Mouse (Mus musculus) liver, adult 2 months (tissue): Measurements from ENCODE around the gene Slc24a1. TPM values are rescaled to one million over a fixed set of nuclear protein-coding genes. Genes with fewer than 3 reads are reported as not detected.

Experiments
- DNase-seq: peaks from one replicate; pipeline ENCODE4 v3.0.0-alpha.2; 2011; ENCODE audit warnings: low read depth, low spot score; ENCODE audit errors: extremely low read depth
- H3K27ac ChIP-seq: fragments of 200-500 bp; replicated peaks from 2 replicates; pipeline ENCODE4 v1.5.1; 2012; ENCODE audit warnings: low read depth, mild to moderate bottlenecking, control low read depth, inconsistent platforms, low read length; ENCODE audit not compliant: insufficient read depth
- H3K27me3 ChIP-seq: fragments of 200-500 bp; 2 replicates; pipeline ENCODE4 v1.6.1; 2012; ENCODE audit warnings: mild to moderate bottlenecking, moderate library complexity, low read length, inconsistent platforms; ENCODE audit not compliant: control insufficient read depth, insufficient read depth
- H3K36me3 ChIP-seq: fragments of 200-500 bp; 2 replicates; pipeline ENCODE4 v1.6.1; 2012; ENCODE audit warnings: low read length, inconsistent platforms; ENCODE audit not compliant: control insufficient read depth, insufficient read depth
- H3K4me1 ChIP-seq: fragments of 200-500 bp; 2 replicates; pipeline ENCODE4 v1.6.1; 2011; ENCODE audit warnings: low read length; ENCODE audit not compliant: control insufficient read depth, insufficient read depth
- H3K4me3 ChIP-seq: fragments of 200-500 bp; 2 replicates; pipeline ENCODE4 v1.5.1; 2011; ENCODE audit warnings: low read depth, mild to moderate bottlenecking, control low read depth, low read length, moderate library complexity; ENCODE audit not compliant: insufficient read depth
- H3K79me2 ChIP-seq: fragments of 200-500 bp; 2 replicates; pipeline ENCODE4 v1.6.1; 2012; ENCODE audit warnings: inconsistent platforms, mild to moderate bottlenecking, low read length, moderate library complexity; ENCODE audit not compliant: control insufficient read depth, insufficient read depth
- H3K9ac ChIP-seq: fragments of 200-500 bp; 2 replicates; pipeline ENCODE4 v1.6.1; 2012; ENCODE audit warnings: low read depth, mild to moderate bottlenecking, control low read depth, inconsistent platforms, low read length
- CTCF ChIP-seq: fragments of 200-500 bp; IDR thresholded peaks from 2 replicates; pipeline ENCODE4 v1.5.1; 2011; ENCODE audit warnings: low read depth, low read length, control low read depth
- POLR2A ChIP-seq: fragments of 200-500 bp; IDR thresholded peaks from 2 replicates; pipeline ENCODE4 v1.6.1; 2011; ENCODE audit warnings: low read length, control low read depth; ENCODE audit not compliant: insufficient read depth; ENCODE audit errors: extremely low read depth
- WGBS: fragments of 180-500 bp; shearing (Covaris S2); methylation state at CpG from one replicate; pipeline ENCODE4 v1.1.7; 2018; 5-methylcytosine and 5-hydroxymethylcytosine counted together
- polyA plus RNA-seq: library from polyadenylated mRNA; depleted of rRNA; stranded (reverse); fragments of >200 nt; gene quantifications from 2 replicates; pipeline ENCODE4 v1.2.3, GENCODE M21; 2012
- total RNA-seq: library from RNA; depleted of rRNA; stranded (reverse); fragments of >200 nt; gene quantifications from 2 replicates; pipeline ENCODE4 v1.2.3, GENCODE M21; 2014

Gene Slc24a1
- total and polyA plus RNA-seq, 2 experiments = not detected

DNA sequence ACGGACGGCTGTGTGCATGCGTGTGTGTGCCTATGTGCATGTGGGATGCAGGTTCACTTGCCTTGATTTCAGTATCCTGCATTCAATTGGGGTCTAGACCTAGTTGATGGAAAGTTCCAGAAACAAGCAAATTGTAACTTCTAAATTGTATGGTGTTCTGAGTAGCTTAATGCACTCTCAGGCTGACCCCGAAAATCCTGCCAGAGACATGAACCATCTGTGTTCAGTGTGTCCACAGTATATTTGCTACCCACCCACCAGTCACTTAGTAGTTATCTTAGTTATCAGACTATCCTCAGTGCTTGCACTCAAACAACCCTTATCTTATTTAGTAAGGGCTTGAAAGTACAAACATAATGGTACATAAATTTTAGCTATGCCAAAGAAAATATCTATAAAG is 9.8 kb downstream of the Slc24a1 start:
- Histone ChIP-seq H3K4me1 (no peaks in the 10 kb centered on the region), H3K79me2 (no peaks in the 10 kb centered on the region), H3K4me3 (no peak overlapping the region), H3K36me3 (no peaks in the 10 kb centered on the region), H3K27me3 (no peaks in the 10 kb centered on the region), H3K9ac (no peak overlapping the region), H3K27ac (no peak overlapping the region)
- 89% methylated on average over 4 of the region's 4 CpGs for WGBS
- TF ChIP-seq POLR2A (no peak), CTCF (no peak)
- no peak for DNase-seq

DNA sequence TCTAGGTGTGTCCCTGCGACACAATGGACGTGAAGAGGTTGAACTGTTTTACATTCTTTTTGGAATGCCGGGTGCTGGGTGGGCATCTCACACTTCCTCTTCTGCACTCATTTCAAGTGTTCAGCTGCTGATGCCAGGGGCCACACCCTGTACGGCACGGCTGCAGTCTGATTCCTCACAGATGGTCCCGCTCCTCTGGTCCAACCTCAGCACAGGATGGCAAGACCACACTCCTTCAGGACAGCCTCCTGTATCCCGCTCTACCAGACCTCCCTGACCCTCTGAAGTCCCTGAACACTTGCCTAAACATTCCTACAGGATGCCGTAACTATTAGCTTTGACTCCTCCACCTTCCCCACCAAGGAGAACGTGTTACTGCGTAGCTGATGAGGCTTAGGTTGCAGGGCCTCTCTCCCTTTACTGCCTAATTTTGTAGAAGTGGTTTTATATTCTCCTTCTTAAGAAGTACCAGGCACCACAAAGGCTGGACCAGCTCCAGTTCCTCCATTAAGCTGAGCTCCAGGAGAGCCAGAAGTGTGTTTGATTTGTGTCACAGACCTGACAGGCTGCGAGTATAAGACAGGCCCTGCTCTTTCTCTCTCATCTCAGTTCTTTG is 10.6 kb downstream of the Slc24a1 start:
- WGBS = 85% methylated on average over 11 of the region's 11 CpGs
- no peak overlapping the region for H3K27ac ChIP-seq
- no peaks in the 10 kb centered on the region for H3K4me1 ChIP-seq
- TF ChIP-seq POLR2A (no peak), CTCF (no peak)
- H3K27me3 ChIP-seq = no peaks in the 10 kb centered on the region
- no peak for DNase-seq
- H3K4me3 ChIP-seq = no peak overlapping the region
- no peaks in the 10 kb centered on the region for H3K79me2 ChIP-seq
- no peak overlapping the region for H3K9ac ChIP-seq
- no peaks in the 10 kb centered on the region for H3K36me3 ChIP-seq

DNA sequence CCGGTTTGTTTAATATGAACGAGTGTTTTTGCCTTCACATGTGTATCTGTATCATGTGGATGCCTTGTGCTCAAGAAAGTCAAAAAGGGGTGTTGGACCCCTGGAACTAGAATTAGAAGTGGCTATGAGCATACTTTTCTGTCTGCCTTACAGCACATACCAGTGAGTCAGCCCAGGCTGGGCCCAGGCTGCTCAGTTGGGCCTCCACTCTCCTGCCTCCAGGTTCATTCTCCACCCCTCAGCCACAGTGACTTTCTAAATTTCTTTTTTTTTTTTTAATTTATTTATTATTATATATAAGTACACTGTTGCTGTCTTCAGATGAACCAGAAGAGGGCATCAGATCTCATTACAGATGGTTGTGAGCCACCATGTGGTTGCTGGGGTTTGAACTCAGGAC is 11.6 kb downstream of the Slc24a1 start:
- TF ChIP-seq CTCF (no peak), POLR2A (no peak)
- Histone ChIP-seq H3K4me3 (no peak overlapping the region), H3K79me2 (no peaks in the 10 kb centered on the region), H3K4me1 (no peaks in the 10 kb centered on the region; the same call in 1 of the 2 replicates), H3K27ac (no peak overlapping the region), H3K36me3 (no peaks in the 10 kb centered on the region), H3K9ac (no peak overlapping the region), H3K27me3 (no peaks in the 10 kb centered on the region)
- 85% methylated on average over 2 of the region's 2 CpGs for WGBS
- no peak for DNase-seq

DNA sequence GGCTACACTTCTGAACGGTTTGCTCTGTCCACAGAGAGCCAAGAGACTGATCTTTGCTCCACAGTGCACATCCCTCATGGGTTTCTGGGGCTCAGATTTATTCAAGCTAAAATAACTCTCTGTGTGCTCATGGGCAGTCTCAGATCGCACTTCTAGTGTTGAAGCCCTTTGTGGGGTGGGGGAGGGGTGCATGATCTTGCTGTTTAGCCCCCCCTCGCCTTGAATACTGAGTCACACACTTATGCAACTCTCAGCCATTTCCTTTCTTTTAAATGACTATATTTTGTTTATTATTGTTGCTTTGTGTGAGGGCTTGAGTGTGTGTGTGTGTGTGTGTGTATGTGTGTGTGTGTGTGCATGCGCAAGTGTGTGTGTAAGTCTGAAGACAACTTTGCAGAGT is 12.1 kb downstream of the Slc24a1 start:
- H3K27ac ChIP-seq = no peak overlapping the region
- 47% methylated on average over 4 of the region's 4 CpGs for WGBS
- H3K4me1 ChIP-seq = no peaks in the 10 kb centered on the region; the same call in 1 of the 2 replicates
- no peaks in the 10 kb centered on the region for H3K27me3 ChIP-seq
- no peak overlapping the region for H3K9ac ChIP-seq
- H3K4me3 ChIP-seq = no peak overlapping the region
- TF ChIP-seq CTCF (no peak), POLR2A (no peak)
- no peaks in the 10 kb centered on the region for H3K79me2 ChIP-seq
- H3K36me3 ChIP-seq = no peaks in the 10 kb centered on the region
- DNase-seq = no peak

DNA sequence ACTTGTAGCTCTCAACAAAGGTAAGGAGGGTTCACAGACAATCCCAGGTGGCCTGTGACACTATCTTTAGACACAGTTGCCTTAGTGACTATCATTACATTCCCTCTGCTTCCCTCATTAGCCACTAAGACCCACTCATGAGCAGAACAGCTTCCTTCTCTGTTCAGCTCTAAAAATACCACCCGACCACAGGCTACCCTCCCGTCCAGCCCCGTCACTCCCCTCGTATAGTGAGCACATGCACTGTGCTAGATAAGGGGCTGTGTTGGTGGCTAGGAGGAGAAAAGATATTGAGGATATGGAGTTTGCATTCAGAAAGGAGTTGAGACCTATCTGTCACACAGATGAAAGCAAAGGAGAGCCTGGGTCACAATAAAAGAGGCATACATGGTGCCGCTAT is 12.9 kb downstream of the Slc24a1 start:
- peaks cover 3% of the 10 kb centered on the region for H3K4me1 ChIP-seq
- no peaks in the 10 kb centered on the region for H3K79me2 ChIP-seq
- H3K27ac ChIP-seq = no peak overlapping the region
- no peaks in the 10 kb centered on the region for H3K36me3 ChIP-seq
- no peak for TF ChIP-seq CTCF
- no peak for TF ChIP-seq POLR2A
- 75% methylated on average over 5 of the region's 5 CpGs for WGBS
- no peak for DNase-seq
- H3K4me3 ChIP-seq = no peak overlapping the region
- no peaks in the 10 kb centered on the region for H3K27me3 ChIP-seq
- H3K9ac ChIP-seq = no peak overlapping the region

DNA sequence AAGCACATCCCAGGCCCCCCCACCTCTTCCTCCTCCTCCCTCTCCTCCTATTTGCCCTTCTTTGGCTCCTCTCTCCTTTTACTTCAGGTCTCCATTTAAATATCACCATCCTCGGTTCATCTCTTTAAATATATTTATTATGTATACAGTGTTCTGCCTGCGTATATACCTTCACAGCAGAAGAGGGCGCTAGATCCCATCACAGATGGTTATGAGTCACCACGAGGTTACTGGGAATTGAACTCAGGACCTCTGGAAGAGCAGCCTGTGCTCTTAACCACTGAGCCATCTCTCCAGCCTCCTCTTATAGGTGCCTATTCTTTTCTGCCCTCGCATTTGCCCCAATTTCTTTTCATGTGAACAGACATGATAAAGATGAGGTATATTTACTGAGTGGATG is 13.9 kb downstream of the Slc24a1 start:
- WGBS = 68% methylated on average over 5 of the region's 5 CpGs
- H3K27ac ChIP-seq = no peak overlapping the region

More for the DNA sequence above, 13.9 kb downstream of the Slc24a1 start:
- H3K79me2 ChIP-seq = no peaks in the 10 kb centered on the region
- H3K36me3 ChIP-seq = no peaks in the 10 kb centered on the region
- H3K4me1 ChIP-seq = peaks cover 4% of the 10 kb centered on the region
- H3K9ac ChIP-seq = no peak overlapping the region
- no peaks in the 10 kb centered on the region for H3K27me3 ChIP-seq
- DNase-seq = no peak
- H3K4me3 ChIP-seq = no peak overlapping the region
- TF ChIP-seq CTCF = no peak
- TF ChIP-seq POLR2A = no peak
